Mouse (Mus musculus): Measurements from ENCODE around the gene Ap3d1.

Gene Ap3d1

DNA sequence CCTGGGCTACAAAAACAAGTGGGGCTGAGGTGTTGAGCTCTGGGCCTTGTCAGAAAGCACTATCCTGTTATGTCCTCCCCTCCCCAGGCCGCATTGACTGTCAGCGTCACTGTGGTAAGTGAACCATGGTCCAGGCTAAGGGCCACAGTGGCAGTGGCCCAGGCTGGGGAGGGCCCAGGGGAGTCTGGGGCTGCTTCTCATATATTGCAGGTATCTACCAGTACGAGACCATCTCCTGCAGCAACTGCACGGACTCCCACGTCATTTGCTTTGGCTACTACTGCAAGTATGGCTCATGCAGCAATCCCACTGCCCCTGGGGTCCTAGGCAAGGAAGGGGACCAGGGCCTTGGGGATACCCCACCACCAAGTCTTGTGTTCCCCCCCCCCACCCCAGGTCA lies 38.4 kb downstream of the Ap3d1 start:
- DNase-seq (ENCODE audit: low spot score), result no peak

DNA sequence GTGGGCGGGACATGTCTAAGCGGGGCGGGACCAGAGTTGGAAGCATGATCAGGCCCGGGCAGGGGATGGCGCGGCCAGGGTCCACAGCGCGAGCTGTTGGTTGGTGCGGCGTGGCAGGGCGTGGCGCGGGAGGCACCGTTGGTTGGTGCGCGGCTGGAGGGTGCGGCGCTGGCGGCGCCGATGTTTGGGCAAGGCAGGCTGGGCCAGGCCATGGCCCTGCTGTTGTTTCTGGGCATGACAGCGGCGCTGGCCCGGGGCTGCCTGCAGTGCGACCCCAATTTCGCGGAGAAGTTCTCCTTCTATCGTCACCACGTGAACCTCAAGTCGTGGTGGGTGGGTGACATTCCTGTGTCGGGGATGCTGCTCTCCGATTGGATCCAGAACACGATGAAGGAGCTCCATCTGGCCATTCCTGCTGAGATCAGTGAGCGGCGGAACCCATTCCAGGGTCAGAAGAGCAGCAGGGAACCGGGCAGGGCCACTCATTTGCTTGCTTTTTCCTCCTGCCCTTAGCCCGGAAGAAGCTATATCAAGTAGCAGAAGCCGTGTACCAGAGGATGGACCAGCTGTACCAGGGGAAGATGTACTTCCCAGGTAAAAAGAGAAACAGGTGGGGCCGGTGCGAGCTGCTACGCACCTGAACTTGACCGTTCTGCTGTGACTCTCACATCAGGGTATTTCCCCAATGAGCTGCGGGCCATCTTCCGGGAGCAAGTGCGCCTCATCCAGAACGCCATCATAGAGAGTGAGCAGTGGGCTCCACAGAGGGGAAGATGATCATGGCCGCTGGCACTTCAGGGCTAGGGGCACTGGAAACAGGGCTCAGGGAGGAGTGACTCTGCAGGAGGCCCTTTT lies 39.3 kb downstream of the Ap3d1 start:
- peak; percentile 91 for DNase-seq (ENCODE audit: low spot score)

DNA sequence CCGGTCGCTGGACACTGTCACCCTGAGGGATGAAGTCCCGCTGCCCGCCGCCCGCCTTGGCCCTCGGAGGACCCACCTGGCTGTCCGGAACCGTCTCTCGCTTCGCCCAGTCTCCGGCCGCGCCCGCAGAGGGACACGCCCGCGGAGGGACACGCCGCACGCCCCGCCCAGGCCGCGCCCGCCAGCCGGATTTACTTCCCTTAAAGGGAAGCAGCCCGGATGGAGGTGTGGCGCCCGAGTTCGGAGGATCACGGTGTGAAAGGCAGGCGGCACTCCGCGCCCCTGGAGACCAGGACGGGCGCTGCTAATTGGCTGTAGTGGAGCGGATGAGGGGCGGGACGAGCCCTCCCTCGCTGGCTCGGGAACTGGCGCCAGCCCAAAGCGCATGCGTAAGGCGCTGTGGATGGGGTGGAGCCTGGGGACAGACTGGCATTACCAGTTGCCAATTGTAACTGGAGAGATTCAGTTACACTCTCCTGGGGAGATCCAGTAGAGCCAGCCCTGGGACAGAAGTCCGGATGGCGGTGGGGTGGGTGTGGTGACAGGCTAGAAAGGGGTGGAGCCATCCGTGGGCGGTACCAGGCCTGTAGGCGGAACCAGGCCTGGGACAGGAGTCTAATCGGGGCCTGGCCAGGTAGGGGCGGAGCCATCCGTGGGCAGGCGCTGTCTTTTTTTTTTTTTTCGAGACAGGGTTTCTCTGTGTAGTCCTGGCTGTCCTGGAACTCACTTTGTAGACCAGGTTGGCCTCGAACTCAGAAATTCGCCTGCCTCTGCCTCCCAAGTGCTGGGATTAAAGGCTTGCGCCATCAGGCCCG lies 40.1 kb downstream of the Ap3d1 start, which contains the start of the genes Mob3a and Izumo4:
Gene Mob3a, minus strand, starts transcription at position 257 of the 815 bp plus-strand sequence.
Gene Izumo4, plus strand, starts transcription at position 464 of the 815 bp plus-strand sequence.
- peak; percentile 97 for DNase-seq (ENCODE audit: low spot score)

DNA sequence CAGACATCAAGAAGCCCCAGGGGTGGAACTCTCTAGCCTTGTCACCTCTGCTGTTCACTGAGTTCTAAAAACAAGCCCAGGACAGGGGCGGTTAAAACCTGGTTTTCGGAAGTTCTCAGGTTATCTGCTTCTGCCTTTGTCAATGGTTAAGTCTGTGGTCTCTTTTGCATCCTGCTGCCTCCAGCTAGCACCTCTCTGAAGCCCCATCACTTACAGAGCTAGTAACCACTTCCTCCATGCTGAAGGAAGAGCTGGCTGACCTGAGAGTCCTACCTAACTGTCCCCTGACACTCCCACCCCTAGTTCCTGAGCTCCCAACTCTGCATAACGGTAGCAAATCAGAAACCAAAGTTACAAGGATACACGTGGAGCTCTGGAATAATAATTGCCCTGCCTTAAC lies 41.3 kb downstream of the Ap3d1 start:
- DNase-seq (ENCODE audit: low spot score), result no peak

DNA sequence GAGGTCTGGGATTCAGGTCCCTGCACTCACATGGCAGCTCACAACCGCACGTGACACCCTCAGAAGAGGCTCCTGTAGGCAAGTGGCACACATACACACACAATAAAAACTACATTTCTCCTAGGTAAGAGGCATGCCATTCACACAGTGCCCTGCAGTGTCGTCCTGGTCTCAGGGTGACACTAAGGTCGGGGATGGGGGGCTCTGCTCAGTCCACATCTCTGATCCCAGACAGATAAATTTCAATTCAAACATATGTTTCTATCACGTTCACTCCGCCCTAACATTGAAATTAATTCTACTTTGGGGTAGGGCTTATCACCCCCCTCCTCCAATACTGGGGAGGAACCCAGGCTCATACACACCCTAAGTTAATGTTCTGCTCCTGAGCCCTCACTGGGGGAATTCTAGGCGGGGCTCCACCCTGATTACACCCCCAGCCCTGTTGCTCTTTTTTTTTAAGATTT lies 42.0 kb downstream of the Ap3d1 start:
- DNase-seq (ENCODE audit: low spot score), result no peak

DNA sequence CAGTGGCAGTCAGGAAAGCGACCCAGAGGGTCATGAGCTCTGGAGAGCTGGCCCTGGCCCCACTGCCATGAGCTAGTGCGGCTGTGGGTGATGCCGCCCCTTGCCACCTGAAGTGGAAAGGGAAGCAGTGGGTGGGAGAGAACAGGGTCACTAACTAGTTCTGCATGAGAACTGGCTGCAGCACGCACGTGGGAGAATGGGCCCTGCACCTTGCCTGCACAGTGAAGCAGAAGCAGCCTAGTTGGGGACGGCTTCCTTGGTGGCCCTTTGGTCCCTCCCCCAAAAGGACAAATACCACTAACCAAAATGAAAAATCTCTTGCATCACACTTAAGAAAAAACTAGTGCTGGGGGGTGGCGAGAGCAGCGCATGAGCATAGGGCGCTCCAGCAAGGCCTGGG lies 43.5 kb downstream of the Ap3d1 start:
- DNase-seq (ENCODE audit: low spot score), result no peak

DNA sequence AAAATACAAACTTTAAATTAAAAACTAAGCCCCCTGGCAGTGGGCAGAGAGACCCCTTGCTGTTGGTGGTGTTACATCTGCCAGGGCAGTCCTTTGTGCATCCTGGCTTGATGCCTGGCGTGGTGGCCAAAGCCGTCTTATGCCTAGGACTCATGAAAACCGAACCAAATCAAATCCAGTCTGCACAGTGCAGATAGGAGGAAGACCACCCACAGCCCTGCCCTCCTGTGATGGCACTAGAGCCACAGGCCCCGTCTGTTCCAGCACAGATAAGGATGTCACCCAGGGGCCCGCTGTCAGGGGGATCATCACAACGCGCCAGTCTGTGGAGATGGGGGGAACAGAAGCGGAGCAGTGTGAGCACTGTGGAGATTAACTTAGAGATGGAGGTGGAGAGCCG lies 44.3 kb downstream of the Ap3d1 start:
- DNase-seq (ENCODE audit: low spot score), result peak; percentile 84

DNA sequence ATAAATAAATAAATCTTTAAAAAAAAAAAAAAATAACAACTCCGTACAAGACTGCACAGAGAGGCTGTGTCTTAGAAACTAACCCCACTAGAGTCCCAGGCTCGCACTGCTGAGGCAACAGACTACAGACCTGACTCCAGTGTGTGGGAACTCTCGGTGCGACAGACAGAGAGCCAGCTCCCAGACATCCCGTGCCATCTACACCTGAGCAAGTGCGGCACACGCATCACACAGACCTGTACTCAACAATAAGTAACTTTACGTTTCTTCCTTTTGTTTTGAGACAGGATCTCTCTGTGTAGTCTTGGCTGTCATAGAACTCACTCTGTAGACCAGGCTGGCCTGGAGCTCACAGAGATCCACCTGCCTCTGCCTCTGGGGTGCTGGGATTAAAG lies 44.7 kb downstream of the Ap3d1 start:
- no peak for DNase-seq (ENCODE audit: low spot score)

DNA sequence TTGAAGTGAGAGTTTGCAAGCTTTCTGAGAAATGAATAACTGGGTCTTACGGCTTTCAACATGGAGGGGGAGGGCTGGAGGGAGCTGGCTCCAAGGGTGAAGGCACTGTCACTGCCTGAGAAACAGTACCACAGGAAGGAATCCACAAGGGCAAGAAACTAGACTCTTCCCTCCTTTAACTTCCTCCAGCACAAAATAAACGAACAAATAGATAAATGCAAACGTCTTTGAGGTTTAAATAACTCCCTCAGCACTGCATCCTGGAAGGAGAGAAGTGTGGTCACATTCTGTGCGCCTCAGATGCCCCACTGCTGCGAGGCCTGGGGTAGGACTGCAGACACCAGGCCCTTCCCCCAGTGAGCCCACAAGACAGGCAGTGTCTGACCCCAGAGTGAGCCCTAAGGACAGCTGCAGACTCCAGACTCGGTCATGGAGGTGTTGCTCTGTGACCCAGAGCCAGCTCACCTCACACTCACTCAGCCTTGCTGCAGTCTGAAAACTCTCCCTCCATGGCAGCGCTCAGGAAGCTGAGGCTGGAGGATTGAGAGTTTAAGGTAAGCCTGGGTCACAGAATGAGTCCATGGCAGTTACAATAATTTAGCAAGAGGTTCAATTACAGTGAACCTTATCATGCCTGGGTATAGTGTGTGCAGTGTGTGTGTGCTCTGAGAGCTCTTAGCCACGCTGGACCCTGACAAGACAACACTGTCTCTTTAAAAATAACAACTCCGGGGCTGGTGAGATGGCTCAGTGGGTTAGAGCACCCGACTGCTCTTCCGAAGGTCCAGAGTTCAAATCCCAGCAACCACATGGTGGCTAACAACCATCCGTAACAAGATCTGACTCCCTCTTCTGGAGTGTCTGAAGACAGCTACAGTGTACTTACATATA lies 45.3 kb downstream of the Ap3d1 start:
- DNase-seq (ENCODE audit: low spot score), result no peak

DNA sequence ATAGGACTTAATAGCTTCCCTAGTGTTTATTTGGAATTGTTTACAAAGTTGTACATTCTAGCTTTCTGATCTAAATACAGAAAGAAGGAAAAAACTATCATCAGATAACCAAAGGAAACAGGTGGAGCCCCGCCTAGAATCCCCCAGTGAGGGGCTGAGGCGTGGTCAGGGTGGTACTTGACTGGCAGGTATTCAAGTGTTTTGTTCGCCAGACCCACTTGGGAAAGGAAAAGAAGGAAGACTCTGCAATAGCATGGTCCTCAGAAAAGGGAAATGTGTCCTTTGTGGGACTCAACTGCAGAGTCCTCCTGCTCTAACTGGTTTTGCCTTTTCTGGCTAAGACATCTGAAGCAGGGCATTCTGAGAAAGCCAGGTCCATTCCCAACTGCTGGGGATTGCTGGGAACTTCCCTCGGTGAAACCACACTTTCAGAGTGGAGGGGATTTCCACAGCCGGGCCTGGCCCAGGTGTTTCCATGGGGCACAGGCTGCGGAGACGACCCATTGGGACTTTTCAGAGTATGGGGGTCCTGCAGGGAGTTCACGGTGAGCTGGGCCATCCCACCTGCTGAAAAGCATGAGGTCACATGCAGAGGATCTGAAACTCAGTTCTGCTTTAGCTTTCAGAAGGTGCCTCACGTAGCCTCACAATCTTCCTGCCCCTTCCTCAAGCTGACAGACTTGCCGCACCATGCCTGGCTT lies 46.1 kb downstream of the Ap3d1 start:
- DNase-seq (ENCODE audit: low spot score), result no peak

DNA sequence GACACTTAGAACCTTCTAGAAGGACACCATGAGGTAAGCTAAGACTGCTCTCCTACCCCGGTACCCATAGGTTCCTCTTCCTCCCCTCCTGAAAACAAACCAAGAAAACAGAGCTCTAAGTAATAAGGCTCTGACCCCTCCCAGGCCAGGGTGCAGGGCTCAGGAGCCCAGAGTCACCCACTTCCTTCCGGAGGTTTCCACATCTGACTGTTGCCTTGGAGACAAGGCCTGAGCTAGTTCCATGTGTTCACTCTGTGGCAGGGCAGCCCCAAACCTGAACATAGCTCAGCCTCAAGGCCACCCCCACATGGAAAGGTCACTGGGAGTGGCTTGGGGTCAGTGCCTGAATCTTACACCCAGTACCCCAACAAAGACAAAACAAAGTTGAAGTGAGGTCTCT lies 46.9 kb downstream of the Ap3d1 start:
- no peak for DNase-seq (ENCODE audit: low spot score)

DNA sequence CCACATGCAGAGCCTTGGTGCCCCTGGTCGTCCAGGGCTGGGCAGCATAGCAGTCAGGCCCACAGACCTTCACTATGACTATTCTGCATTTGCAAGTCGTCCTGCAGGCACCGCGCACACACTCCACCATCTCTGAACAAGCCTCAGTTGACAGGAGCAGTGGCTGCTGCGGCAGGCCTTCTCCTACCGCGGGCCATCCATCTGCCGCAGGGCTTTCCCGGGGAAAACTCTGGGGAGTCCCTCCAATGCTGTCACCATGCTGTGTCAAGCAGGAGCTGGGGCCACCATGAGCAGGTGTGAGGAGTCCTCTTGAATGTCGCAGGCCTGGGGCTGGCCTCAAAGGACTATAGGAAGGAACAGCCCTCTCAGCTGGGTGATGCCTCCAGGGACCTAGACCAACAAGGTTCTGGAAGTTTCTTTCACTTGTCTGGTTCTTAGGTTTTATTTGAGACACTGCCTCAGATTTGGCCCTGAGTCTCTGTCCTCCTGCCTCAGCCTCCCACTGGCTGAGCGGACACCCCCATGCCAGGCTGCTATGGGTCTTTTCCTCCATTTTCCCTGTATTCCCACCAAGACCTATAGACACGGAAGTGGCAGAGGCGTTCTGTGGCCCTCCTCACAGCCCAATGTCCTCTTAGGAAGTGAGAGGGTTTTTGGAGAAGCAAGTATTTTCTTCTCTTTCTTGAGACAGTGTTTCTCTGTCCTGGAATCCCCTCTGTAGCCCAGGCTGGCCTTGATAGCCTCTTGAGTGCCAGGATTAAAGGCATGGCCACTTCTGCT lies 47.7 kb downstream of the Ap3d1 start:
- DNase-seq (ENCODE audit: low spot score), result no peak

DNA sequence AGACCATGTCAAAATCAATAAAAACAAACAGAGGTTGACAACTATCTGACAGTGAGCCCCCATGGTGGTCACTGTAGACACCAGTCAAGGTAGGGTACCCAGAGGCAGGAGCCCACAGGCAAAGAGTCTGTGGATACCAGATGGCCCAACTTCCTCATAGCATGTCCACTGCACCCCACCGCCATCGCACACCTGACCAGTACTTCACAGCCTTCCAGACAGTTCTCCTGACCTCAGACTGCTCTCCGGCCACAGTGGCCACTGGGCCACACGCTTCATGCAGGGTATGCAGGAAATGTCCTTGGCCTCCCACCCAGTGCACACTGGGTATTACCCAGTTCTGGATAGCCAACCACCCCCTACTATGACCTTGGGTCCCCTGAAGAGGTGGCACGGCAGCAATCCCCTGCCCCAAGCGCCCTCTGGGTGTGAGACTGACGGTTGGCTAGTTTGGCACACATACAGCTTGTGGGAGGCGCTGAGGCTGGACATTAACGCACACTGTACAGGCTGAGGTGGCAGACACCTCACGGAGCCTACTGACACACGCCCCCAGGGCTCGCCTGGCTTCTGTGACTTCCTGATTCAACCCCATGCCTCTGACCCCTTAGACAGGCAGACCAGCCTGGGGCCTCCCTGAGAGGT lies 48.5 kb downstream of the Ap3d1 start:
- no peak for DNase-seq (ENCODE audit: low spot score)

DNA sequence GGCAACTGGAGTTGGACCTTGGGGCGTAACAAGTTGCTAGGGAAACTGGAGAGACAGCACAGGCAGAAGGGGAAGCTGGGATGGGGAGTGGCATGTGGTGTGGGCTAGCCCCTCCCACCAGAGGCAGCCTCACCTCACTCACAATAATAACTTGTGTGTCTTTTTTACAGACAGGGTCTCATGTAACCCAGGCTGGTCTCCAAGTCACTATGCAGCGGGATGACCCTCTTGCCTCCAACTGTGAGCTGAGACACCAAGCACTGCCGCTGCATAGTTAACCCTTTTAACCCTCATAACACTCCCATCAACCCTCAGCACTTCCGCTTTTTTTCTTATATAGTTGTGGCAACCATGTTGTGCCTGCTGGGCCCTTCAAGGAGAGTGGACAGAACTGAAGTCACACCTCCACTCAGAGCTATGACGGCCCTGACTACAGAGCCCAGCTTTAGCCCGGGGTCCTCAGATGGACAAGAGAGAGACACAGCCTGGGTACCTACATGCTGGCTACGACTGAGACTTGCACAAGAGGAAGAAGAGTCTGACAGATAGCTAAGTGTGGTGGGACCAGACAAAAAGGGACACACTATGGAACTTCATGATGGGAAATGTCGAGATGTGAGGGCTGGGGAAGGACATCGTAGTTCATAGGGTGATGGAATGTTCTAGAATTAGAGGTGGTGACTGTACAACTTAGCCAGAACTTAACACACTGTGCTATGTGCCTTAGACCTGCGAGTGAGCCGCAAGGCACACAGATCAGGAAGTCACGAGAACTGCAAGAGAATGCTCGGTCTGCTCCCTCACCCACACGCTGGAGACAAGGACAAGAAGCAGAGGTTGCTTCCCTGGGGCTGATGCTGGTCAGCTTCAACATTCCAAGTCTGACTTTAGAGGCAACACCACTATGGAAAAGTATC lies 49.6 kb downstream of the Ap3d1 start:
- no peak for DNase-seq (ENCODE audit: low spot score)

DNA sequence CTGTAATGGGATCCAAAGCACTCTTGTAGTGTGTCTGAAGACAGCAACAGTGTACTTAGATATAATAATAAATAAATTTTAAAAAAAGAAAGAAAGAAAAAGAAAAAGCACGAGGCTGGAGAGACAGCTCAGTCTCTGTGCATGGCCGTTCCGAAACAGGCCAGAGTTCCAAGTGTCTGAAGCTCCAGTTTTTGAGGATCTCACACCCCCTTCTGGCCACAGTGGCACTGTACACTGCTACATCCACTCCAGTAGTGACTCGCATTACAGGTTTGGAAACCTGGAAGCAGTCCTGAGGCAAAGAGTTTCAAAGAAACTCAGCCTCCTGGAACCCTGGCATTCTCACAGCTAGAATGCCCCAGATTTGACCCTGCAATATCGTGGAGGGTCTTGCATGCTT lies 54.2 kb downstream of the Ap3d1 start:
- DNase-seq (ENCODE audit: low spot score), result peak; percentile 76

DNA sequence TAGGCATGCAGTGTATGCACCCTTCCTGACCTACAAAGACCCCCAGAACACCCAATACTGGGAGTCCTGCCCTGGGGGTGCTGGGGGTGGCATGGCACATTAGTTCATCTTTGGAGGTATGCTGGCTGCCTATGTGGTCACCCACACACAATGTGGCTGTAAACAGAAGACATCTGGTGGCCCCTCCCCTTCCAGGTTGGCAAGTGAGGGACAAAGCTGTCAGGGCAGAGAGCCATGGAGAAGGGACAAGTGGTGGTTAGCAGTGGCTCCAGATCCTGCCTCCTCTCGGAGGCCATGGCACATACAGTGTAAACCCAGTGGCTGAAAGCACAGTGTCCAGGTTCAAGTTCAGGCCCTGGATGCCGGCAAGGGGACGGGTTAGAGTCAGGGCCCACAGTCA lies 55.4 kb downstream of the Ap3d1 start:
- DNase-seq (ENCODE audit: low spot score), result no peak

DNA sequence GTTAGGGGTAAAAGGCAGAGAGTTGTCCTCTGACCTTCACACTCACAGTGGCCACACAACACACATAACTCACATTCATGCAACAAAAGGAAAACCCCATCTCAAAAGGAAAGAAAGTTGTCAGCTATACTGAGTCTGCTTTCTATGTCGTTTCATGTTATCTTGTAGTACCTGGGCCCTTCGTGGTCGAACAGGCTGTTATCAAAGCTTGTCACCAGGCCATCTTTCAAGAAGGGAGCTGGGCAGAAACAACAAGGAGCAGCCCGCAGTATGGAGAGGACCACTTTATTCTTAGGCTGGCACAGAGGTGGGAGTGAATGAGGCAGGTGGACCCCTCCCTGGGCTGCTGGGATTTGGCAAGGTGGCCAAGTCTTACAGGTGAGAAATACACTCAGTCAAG lies 57.1 kb downstream of the Ap3d1 start:
- DNase-seq (ENCODE audit: low spot score), result peak; percentile 82

DNA sequence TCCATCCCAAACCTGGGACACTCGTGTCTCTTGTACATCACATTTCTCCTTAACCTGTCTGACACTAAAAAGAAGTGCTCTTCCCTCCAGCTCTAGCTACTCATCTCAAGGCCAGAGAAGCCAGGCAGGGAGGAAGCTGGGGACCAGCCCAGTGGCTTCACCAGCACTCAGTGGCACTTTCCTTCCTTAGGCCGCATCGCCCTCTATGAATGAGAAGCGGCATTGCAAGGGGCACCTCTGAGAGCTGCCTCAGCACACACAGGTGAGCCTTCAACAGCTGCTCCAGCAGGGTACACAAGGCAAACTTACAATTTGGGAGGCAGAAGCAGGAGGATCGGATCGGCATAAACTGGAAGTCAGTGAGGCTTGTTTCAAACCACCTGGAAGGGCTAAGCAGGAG lies 57.9 kb downstream of the Ap3d1 start:
- peak; percentile 79 for DNase-seq (ENCODE audit: low spot score)

DNA sequence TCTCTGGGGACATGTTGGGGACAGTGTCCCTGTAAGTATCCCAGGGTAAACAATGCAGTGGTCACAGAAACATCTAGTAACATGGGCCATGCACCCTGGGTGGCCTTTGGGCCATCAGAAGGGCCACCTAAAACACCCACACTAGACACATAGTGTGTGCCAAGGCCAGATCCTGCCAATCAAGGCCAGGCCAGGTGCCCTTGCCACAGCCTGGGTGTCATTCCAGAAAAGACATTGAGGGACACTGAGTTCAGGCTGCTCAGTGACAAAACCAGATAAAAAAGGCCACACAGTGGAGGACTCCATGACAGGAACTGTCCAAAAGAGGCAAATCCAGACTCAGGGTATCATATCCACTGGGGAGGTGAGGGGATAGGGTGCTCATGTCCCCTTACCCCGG lies 58.4 kb downstream of the Ap3d1 start:
- DNase-seq (ENCODE audit: low spot score), result no peak
